Mouse (Mus musculus) adrenal gland, adult 2 months (tissue): ENCODE results near the gene Zfp36l1. TPM values are rescaled to one million over a fixed set of nuclear protein-coding genes. Genes with fewer than 3 reads are reported as not detected.

ENCODE experiments used
- DNase-seq: peaks from one replicate; pipeline ENCODE4 v3.0.0; 2021
- polyA plus RNA-seq: library from polyadenylated mRNA; depleted of rRNA; stranded (reverse); fragments of >200 nt; gene quantifications from 2 replicates; pipeline ENCODE4 v1.2.3, GENCODE M21; 2012
- total RNA-seq, 2 experiments: library from RNA; stranded (reverse); gene quantifications; 2 replicates each; pipeline ENCODE4 v1.2.3; 2021

Zfp36l1 gene
- total and polyA plus RNA-seq, 3 experiments = 191 to 470 (median 215) TPM

DNA sequence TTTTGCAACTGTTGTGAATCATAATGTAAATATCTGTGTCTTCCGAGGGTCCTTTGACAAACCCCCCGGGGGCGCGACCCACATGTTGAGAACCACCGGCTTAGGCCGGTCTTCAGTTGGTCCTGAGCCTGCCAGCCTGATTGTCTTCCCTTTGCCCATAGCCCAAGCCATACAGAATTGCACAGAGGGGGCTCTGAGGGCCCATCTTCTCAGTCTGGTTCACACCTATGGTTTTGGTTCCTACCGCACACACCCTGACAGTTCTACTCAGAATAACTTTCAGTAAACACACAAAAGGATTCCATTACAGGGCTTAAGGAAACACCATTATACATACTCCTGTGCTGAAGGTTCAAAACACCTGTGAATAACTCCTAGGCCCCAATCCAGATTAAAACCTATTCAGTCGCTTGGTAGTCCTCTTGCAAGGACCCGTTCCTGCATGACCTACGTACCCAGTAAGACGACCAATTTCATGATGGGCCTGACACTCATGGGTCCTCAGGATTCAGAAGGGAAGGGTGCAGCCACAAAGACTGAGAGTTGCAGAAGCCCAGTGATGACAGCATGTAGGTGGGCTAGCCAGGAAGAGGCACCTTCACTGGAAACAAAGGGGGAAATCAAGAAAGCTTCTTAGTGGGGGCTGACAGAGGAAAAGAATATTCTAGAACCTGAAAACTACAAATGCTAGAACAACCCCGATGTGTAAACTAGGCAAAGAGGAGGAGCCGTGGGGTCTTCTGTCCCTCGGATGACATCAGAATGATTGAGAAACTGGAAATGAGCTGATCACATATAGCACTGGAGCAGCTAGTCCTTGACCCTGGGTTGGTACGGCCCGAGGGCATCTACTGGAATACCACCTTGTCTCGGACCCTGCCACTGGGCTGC lies 18.8 kb upstream of the Zfp36l1 start:
- DNase-seq = peak; percentile 25

DNA sequence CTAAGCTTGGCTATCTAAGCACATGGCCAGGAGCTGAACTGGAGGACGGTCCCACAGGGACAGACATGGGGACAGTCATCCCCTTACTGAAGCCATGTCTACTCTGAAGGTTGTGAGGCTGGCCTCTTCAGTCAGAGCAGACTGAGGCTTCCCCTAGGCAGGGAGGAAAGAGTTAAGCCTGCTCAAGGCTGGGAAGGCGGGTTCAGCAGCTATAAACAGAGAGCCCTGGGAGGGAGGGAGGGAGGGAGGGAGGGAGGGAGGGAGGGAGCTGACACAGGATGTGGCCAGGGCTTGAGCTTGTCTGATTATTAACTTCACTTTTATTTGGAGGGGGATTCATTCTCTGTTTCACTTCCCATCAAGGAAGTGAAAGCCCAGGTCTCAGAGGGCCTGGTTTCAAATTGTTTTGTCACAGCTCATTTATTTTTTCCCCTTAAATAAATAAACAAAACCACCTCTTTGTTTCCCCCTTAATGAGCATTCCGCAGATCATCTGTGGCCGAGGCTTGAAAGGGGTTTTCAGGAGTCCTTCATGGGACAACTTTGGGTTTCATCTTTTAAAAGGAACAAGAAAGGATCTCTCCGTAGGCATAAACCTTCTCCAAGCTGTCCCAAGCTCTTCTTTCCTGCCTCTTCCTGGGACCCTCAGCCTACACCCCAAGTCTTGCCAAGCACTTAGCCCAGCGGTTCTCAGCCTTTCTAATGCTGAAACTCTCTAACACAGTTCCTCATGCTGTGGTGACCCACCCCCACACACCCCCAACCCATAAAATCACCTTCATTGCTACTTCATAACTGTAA lies 17.9 kb upstream of the Zfp36l1 start:
- DNase-seq = peak; percentile 62

DNA sequence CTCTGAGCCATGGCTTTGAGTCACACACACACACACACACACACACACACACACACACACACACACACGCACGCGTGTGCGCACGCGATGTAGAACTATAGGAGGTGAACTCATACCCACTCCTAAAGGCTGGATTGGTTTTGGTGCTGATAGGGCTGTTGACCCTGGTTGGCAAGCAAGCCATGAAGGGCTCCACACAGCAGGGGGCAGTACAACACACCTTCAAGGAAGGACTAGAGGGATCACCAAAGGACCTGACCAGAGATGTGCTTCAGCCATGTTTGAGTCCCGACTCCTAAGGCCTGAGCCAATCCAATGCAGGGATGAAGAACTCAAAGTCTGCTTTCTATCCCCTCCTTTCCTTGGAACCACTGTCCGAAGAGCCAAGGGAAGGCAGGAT lies 16.7 kb upstream of the Zfp36l1 start:
- peak; percentile 42 for DNase-seq

DNA sequence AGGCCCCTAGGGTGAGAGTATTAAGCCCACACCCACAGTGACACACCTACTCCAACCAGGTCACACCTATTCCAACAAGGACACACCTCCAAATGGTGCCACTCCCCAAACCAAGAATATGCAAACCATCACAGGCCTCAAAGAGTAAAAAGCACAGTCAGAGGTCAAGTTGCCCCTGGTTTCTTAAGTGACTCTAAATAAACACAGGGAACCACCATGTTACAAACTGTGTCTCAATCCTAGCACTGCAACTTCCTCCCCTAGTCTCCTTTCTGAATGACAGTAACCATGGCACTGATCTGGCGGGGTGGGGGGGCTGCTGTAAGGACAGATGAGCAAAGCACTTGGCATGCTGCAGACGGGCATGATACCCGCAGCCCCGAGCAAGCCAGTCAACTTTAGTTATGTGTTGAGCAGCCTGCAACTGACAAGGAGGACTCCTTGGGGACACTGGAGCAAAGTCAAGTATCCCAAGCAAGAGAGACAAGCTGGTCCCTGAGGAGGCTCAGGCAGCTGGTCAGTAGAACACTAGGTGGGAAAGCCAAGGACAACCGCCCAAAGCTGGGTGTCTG lies 14.5 kb upstream of the Zfp36l1 start:
- peak; percentile 25 for DNase-seq

DNA sequence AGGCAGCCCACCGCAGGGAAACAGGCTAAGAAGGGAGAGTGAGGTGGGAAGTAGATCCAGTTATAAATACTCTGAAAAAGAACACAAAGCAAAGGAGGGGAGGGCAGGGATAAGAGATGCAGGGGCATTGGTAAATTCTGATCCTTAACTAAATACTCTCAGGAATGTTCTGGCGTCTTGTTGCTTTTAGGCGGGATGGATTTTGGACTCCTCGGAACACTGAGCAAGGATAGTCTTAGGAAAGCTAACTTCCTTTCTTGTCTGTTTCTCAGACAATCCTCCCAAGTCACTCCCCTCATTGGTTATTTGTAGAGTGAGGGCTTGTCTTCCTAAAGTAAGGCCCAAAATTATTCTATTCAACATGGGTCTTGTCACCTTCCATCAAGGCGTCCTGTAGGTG lies 12.5 kb upstream of the Zfp36l1 start:
- no peak for DNase-seq

DNA sequence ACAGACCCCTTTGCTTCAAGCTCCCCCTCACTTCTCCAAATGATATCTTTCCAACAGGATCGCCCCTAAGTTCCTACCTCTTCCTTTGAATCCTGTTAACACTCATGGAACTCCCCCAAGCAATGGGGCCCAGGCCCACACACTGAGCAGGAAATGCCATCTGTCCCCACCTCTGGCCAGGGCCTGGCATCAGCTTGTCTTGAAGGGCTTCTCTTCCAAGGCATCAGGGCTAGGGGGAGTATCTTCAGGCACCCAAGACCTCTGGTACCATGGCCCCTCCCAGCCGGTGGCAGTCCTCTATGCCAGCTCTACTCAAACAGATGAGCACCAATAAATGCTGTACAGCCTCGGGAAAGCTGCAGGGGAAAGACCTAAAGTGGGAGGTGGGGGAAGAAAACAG lies 11.9 kb upstream of the Zfp36l1 start:
- DNase-seq = no peak

DNA sequence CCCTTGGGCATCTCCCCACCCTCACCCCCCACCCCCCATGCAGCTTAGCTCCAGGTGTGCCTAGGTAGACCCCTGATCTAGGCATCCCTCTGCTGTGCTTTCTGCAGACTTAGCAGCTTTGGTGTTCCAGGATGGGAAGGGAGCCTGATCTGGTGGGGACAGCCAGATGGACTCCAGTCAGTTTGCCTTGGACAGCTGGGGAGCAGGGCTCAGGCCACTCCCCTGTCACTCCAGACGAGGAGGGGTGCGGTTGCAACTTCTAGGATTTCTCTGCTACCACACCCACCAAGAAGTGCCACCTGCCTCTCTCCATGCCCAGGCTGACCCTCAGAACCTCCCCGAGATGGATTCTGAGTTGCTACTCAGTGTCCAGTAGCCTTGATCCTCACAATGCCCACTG lies 11.4 kb upstream of the Zfp36l1 start:
- DNase-seq = no peak

DNA sequence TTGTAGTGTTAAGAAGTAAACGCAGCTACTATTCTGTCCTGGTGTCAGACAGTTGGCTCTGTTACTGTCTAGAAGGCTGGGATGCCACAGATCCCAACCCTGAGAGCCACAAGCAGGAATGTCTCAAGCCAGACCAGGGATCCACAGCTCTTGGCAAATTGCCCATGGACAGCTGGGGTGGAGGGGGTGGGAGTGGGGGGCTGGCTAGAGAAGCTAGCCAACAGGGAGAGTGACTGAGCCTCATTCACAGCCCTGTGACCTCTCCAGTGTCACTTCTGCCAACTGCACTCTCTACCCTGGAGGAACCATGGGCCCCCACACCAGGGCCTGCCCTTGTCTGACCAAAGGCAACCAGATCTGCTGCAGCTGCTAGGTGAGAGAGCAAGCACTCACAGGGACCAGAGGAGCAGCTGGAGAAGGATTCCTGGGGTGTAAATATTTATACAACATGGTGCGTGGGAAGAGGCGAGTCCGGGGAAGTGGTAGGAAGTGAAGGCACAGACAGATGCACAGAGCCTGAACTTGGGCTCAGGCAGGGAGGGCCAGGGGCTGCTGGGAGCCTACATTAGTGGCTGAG lies 10.5 kb upstream of the Zfp36l1 start:
- no peak for DNase-seq

DNA sequence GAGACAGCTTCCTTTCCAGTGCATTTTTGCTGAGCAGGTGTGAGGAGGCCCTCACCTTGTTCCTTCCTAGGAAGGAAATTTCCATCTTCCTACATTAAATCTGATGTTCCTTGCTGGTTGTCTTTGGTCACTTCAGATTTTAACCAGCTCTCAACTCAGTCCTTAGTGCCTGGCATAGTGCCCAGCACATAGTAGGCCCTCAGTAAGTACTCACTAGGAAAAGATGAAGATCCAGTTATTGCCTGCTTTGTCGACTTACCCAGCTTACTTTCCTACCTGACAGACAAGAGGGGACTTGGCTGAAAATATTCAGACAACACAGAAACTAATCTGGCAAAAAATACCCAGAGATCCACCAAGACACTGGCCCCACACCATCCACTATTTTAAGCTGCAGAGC lies 8.6 kb upstream of the Zfp36l1 start:
- no peak for DNase-seq

DNA sequence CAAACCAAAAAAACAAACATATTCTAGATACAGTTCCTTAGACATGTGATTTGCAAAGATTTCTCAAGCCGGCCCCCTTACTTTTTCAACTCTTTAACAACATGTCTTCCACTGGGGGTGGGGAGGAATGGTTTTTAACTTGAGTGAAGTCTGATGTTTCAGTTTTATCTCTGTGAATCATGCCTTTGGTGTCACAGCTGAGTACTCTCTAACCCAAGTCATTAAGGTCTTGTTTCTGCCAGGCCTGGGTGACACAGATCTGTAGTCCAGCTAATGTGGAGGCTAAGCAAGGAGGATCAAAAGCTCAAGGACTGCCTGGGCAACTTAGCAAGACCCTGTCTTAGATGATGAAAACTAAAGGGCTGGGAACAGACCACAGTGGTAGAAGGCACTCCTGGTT lies 5.8 kb upstream of the Zfp36l1 start:
- DNase-seq = peak; percentile 42

DNA sequence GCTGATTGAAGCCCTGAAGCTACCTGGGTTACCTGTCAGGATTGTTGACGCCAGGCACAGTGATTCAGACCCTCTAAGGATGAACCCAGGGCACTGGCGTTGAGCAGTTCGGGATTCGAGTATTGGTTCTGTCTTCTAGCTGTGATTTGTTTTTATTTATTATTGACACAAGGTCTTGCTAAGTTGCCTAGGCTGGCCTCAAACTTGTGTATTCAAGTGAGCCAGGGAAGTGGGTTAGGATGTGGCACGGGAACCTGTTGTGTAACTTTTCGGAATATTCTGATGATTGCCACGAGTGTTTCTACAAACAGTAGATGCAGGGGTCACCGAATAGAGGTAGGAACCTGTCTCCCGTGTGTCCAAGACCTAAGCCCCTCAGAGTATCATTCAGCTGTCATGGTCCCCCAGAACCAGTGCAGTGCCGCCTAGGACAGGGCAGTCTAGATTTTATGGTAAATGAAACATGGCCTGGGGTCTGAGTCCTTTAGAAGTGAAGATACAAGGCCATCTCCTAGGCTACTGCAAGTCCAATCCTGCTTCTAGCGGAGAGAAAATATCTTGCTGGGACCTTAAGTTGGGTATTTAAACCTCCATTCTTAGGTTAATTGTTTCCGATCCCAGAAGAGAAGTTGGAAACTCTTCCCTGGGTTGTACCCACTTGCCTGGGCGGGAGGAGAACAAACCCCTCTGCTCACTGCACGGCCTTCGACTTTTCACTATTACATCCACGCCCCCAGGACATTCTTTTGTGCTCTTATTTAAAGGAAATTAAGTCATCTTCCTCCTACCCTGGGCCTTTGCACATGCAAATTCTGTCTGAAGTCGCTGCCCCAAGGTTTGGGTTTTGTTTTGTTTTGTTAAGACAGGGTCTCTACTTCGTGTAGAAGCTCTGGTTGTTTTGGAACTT lies 3.6 kb upstream of the Zfp36l1 start:
- DNase-seq = peak; percentile 29

DNA sequence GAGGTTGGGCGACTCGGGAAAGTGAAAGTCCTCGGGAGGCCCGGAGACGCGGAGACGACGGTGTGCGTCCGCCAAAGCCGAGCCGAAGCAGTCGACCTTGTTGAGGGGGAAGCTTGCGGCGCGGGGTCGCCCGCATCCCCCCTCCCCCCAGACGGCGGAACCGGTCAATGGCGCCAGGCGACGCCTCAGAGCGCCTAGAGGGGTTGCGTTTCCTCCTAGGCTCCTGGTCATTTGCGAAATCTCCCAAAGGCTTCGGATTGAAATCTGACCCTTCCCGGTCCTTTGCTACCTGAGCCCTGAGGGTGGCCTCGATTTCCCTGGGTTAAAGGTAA lies 3.0 kb upstream of the Zfp36l1 start:
- DNase-seq = no peak

DNA sequence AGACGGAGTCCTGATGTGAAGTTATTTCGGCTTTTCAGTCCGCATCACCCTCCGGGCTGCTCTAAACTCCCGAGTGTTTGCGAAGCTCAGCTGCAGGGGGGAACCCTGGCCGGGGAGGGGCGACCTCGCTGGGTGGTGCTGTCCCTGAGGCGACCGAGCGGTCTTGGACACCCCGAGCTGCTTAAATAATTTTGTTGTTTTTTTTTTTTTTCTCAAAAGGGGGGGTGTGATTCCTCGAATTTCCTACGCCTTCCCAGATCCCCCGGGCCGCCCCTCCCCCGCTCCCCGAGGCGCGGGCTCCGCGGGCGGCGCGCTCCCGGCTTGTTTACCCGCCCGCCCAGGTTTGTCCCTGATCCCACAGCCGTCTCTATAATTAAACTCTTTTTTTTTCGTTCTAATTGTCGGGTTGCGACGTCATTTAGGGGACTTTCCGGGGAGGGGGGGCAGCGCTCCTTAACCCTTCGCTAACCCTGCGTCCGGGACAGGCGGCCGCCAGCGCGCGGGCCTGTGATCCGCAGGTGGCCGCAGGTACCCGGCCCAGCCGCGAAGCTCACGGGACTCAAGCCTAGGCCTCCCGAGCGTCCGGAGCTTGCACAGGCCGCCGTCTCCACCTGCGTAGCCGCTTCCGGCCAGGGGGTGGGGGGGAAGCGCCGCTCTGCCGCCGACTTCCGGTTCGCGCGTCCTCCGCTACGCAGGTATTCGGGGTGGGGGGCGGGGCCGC lies 2.5 kb upstream of the Zfp36l1 start:
- peak; percentile 90 for DNase-seq

DNA sequence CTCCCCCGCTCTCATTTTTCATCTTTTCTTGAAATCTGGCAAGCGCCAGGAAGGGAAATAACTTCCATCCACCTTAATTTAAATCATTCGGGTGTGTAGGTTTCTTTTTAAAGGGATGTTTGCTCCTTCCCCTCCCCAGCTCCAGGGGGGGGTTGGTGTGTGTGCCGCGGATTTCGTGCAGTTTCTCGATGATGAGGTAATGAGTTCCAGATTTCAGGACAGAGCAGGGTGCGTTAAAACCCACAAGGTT lies 2.0 kb upstream of the Zfp36l1 start:
- no peak for DNase-seq

DNA sequence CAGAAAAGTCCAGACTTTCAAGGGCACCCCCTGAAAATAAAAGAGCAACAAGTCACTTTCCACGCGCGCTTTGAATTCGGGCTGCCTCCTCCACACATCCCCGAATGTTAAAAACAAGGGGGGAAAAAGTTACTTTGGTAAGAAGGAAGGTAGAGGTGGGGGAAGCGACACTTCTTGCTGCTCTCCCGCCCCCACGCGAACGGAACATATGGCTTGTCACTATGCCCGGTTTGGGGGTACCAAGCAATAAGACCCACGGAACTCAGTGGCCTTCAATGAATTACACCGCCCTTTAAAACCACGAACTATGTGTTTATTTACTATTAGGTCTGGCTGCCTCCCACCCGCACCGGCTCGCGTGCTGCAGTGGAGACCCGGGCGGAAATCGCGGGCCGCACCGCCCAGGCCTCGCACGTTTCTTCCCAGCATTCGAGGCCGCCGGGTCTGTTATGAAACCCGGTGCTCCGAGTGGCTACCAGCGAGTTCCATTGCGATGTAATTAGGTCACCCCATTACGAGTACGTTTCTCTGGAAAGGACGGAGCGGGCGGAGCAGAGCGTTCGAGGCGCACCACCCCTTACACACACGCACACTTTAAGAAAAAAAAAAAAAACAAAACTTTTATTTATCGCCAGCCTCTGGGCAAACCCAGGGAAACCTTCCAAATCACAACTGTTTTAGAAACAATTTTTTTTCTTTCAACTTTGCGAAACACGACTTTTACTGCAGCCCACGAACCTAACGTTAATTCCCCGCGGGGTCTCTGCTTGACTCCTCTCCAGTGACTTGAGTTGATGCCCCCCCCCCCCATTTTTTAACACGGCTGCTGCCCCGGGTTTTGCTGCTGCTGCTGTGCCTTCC lies 1.4 kb upstream of the Zfp36l1 start:
- peak; percentile 92 for DNase-seq

DNA sequence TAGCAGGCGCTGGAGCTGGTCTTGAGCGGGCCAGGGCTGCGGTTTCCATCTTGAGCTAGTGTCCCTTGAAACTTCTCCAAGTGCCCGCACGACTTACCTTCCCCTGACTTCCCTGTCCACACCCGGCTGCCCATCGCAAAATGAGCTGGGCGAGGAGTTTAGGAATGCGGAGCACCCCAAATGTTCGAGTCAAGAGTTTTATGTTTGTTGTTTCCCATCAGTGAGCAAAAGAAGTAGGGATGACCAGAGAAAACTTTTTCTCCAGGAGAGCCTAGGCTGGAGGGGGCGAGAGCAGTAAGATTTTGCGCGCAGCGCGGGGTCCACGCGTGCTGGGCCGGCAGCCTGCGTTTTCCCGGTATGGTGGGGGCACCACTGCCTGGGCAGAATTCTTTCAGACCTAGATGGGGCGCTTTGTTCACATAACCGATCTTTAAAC lies 791 bp upstream of the Zfp36l1 start:
- DNase-seq = peak; percentile 77

DNA sequence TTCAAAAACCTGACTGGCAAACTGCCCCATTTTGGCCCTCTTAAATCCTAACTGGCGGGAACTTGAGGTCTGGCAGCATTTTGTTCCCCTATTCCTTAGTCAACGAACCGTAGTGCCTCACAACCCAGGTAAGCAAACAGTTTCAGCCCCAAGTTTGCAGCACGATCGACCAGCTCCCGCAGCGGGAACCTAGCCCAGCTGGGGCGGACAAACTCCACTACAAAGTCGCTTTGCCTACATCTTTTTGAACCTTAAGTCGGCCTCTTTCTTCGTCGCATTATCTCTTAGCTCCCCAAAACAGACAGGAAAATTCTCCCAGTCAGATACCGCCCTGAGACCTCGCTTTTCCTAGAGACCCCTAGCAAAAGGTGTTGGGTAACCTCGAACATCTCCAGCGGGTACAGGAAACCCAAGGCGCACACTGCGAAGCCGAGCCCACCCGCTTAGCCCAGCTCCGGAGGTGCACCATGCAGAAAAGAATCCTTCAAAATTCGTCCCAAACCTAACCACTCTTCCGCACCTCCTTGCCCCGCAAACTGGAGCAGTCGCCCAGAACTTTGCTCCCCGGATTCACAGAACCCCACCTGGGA lies 647 bp downstream of the Zfp36l1 start:
- DNase-seq = peak; percentile 44

DNA sequence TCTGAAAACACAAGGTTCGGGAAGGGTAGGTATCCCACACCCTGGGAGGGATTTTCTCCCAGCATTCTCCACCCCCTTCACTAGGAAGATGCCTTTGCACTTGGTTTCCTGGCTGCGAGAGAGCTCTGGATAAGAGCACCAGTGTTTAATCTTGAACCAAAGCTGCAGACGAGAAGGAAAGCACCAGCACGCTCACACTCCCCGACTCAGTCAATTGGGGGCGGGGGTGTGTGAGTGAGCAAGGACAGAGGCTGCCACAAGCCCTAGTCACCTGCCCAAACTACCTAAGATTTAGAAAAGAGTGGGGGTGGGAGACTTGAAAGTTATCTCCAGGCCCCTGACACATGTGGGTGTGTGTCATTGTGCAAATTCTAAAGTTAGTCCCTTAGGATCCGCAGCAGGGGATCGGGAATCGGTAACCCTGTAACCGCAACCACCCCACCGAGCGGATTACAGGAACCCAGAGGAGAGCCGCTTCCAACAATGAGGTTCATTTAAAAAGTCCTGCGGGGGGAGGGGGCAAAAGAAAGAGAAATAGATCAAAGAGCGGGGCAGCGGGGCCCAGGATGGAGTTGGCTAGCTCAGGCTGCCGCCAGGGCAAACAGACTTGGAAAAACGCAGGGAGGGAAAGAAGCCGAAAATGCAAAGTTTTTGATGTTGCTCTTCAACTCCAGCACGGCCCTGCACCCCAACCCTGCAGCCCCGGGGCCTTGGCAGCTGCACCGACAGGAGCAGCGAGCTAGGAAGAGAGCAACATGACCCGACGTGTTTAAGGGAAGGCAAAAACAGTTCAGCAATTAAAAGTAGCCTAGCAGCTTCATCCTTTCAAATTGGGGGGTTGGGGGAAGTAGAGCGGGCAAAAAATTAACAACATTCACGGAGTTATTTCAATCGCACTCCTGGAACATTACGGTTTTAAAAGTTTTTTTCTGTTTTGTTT lies 1.4 kb downstream of the Zfp36l1 start:
- DNase-seq = peak; percentile 66

DNA sequence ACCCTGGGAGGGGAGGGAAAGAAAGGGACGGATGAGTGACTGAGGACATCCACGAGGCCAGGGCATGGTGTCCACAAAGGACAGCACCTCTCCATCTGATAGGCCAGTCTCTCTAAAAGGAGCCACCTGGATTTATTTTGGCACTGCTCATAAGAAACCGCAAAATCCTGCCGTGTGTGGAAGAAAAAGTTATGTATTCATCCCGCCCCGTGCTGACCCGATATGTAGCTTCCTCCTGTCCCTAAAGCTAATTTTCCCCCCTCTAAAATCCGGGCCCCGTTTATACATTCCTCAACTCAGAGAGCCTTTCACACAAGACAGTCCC lies 2.3 kb downstream of the Zfp36l1 start:
- no peak for DNase-seq
